Mouse (Mus musculus) G1E (cell line): Measurements from ENCODE around the gene Coa3. TPM values are rescaled to one million over a fixed set of nuclear protein-coding genes. Genes with fewer than 3 reads are reported as not detected.
"Not testable (repeated sequence)": the region's sequence is repeated elsewhere in the genome, so short reads cannot be mapped to it uniquely, and the experiment has no call there.

Experiments
- ATAC-seq: 2 replicates; pipeline ENCODE4 v1.8.0; 2016; ENCODE audit warnings: mild to moderate bottlenecking; ENCODE audit not compliant: insufficient number of reproducible peaks, poor library complexity, low FRiP score, severe bottlenecking; ENCODE audit errors: extremely low read depth
- DNase-seq: peaks from one replicate; pipeline ENCODE4 v3.0.0; 2012; ENCODE audit warnings: low spot score
- H3K27me3 ChIP-seq: 2 replicates; pipeline ENCODE4 v1.6.1; 2012; ENCODE audit warnings: mild to moderate bottlenecking, low read length, inconsistent platforms; ENCODE audit not compliant: insufficient read depth
- H3K36me3 ChIP-seq: replicated peaks from 2 replicates; pipeline ENCODE3; 2012; ENCODE audit warnings: mild to moderate bottlenecking, inconsistent platforms
- H3K4me1 ChIP-seq: 2 replicates; pipeline ENCODE4 v1.6.1; 2012; ENCODE audit warnings: low read depth, low read length, inconsistent platforms, mixed read lengths; ENCODE audit not compliant: insufficient read depth
- H3K4me3 ChIP-seq: 2 replicates; pipeline ENCODE4 v1.5.1; 2012; ENCODE audit warnings: low read depth, mild to moderate bottlenecking, inconsistent platforms, low read length, moderate library complexity, mixed read lengths
- H3K9me3 ChIP-seq: replicated peaks from 2 replicates; pipeline ENCODE4 v1.6.1; 2012; ENCODE audit warnings: inconsistent platforms
- CTCF ChIP-seq: IDR thresholded peaks from 2 replicates; pipeline ENCODE4 v1.5.1; 2012; ENCODE audit warnings: low read depth, low read length, inconsistent platforms, mixed read lengths
- GATA1 ChIP-seq: IDR thresholded peaks from 2 replicates; pipeline ENCODE4 v1.6.1; 2012; ENCODE audit warnings: borderline replicate concordance, low read length, inconsistent platforms, mixed read lengths
- GATA2 ChIP-seq: IDR thresholded peaks from 2 replicates; pipeline ENCODE4 v1.6.1; 2012; ENCODE audit warnings: low read depth, low read length, inconsistent platforms, borderline replicate concordance
- POLR2AphosphoS5 ChIP-seq: IDR thresholded peaks from 2 replicates; pipeline ENCODE4 v1.6.1; 2012; ENCODE audit warnings: low read depth, low read length, inconsistent platforms; ENCODE audit not compliant: insufficient replicate concordance
- TAL1 ChIP-seq: conservative IDR thresholded peaks from 2 replicates; pipeline ENCODE4 v1.6.1; 2012; ENCODE audit warnings: low read depth, low read length, inconsistent platforms, mixed read lengths
- polyA plus RNA-seq: library from polyadenylated mRNA; stranded (reverse); fragments of >175 nt; gene quantifications from 2 replicates; pipeline ENCODE4 v1.2.3, GENCODE M21; 2012
- total RNA-seq, 2 experiments: library from RNA; stranded (forward) in 1 of 2; stranded (reverse) in 1 of 2; fragments of 200-1000 nt in 1 of 2; fragments of >200 nt in 1 of 2; fragmentation: Nextera tagmentation in 1 of 2; gene quantifications; 2 replicates each; pipeline ENCODE4 v1.2.3; 2014 to 2017

Coa3 gene
- total RNA-seq (2014; fragmentation: Nextera tagmentation), result 52.6 and 54.1 TPM in 2 replicates
- total RNA-seq (2017), result 58.1 and 65.9 TPM in 2 replicates
- 16.8 and 39.8 TPM in 2 replicates for polyA plus RNA-seq

GRCm38 (mm10) chr11:101278223-101279192 lies at the start of gene Coa3, which contains the start of gene Cntd1:
TSS of gene Coa3 (minus strand) at chr11:101279114.
TSS of gene Cntd1 (plus strand) at chr11:101279012.
- Histone ChIP-seq H3K36me3 (peaks cover 44% of the 10 kb centered on the region), H3K4me3 (peak within 1 kb of the TSS; percentile 91), H3K9me3 (no peaks in the 10 kb centered on the region), H3K4me1 (peaks cover 53% of the 10 kb centered on the region), H3K27me3 (no peaks in the 10 kb centered on the region)
- DNase-seq (peak; percentile 84), ATAC-seq (peak; percentile 69)
- TF ChIP-seq GATA2, result no peak
- TF ChIP-seq GATA1, result no peak
- TF ChIP-seq CTCF, result no peak
- TF ChIP-seq POLR2AphosphoS5, result no peak
- TF ChIP-seq TAL1, result no peak

- Histone ChIP-seq H3K4me1 (peaks cover 14% of the 10 kb centered on the region), H3K36me3 (peaks cover 80% of the 10 kb centered on the region)
Measured at GRCm38 (mm10) chr11:101327311-101327710, 48.4 kb upstream of the Coa3 start.

GRCm38 (mm10) chr11:101326147-101326546 lies 47.2 kb upstream of the Coa3 start:
- H3K4me3 ChIP-seq, result no peak overlapping the region
- no peak for DNase-seq
- H3K36me3 ChIP-seq, result peaks cover 82% of the 10 kb centered on the region
- no peak for TF ChIP-seq POLR2AphosphoS5
- TF ChIP-seq GATA1, result no peak
- TF ChIP-seq TAL1, result no peak
- TF ChIP-seq CTCF, result no peak
- TF ChIP-seq GATA2, result no peak
- no peak for ATAC-seq
- peaks cover 18% of the 10 kb centered on the region for H3K4me1 ChIP-seq
- H3K27me3 ChIP-seq, result no peaks in the 10 kb centered on the region
- H3K9me3 ChIP-seq, result no peaks in the 10 kb centered on the region

More at GRCm38 (mm10) chr11:101327311-101327710, 48.4 kb upstream of the Coa3 start:
- Histone ChIP-seq H3K4me3 (no peak overlapping the region), H3K9me3 (no peaks in the 10 kb centered on the region), H3K27me3 (no peaks in the 10 kb centered on the region)
- DNase-seq (no peak), ATAC-seq (no peak)
- TF ChIP-seq CTCF, result no peak
- no peak for TF ChIP-seq TAL1
- TF ChIP-seq GATA2, result no peak
- no peak for TF ChIP-seq POLR2AphosphoS5
- TF ChIP-seq GATA1, result no peak

- DNase-seq, H3K9me3 ChIP-seq, H3K27me3 ChIP-seq, H3K4me3 ChIP-seq, ATAC-seq: not testable (repeated sequence)
- Histone ChIP-seq H3K36me3 (peaks cover 87% of the 10 kb centered on the region), H3K4me1 (peaks cover 25% of the 10 kb centered on the region)
Measured at GRCm38 (mm10) chr11:101325201-101325600, 46.3 kb upstream of the Coa3 start.

GRCm38 (mm10) chr11:101324763-101325162 lies 45.8 kb upstream of the Coa3 start, which contains the start of gene Aoc2:
TSS of gene Aoc2 (plus strand) at chr11:101325063.
- Histone ChIP-seq H3K27me3 (no peaks in the 10 kb centered on the region), H3K36me3 (peaks cover 92% of the 10 kb centered on the region), H3K4me1 (peaks cover 25% of the 10 kb centered on the region), H3K4me3 (no peak within 1 kb of the TSS), H3K9me3 (no peaks in the 10 kb centered on the region)
- ATAC-seq (no peak), DNase-seq (no peak)
- TF ChIP-seq CTCF (no peak), GATA2 (no peak), TAL1 (no peak), POLR2AphosphoS5 (no peak), GATA1 (no peak)

GRCm38 (mm10) chr11:101323609-101324008 lies 44.7 kb upstream of the Coa3 start:
- ATAC-seq, result no peak
- Histone ChIP-seq H3K4me1 (peaks cover 28% of the 10 kb centered on the region), H3K4me3 (no peak overlapping the region), H3K36me3 (peaks cover 95% of the 10 kb centered on the region), H3K9me3 (no peaks in the 10 kb centered on the region), H3K27me3 (no peaks in the 10 kb centered on the region)
- no peak for DNase-seq
- TF ChIP-seq GATA2, result no peak
- TF ChIP-seq CTCF, result peak; percentile 88
